Mouse (Mus musculus): Measurements from ENCODE around the gene Cd99l2. TPM values are rescaled to one million over a fixed set of nuclear protein-coding genes. Genes with fewer than 3 reads are reported as not detected.

The Cd99l2 gene
- polyA plus RNA-seq, 1 experiment from 2014 or later: 25.9 TPM

GRCm38 (mm10) chrX:71482244-71482643 is 10.4 kb downstream of the Cd99l2 start:
- 90% methylated on average over 2 of the region's 2 CpGs for WGBS
- Histone ChIP-seq H3K36me3 (replicated peaks; ENCODE audit: control insufficient read depth, insufficient read depth, low read depth, low read length) (no peaks in the 10 kb centered on the region), H3K4me2 (ENCODE audit: low read depth, low read length) (no peak overlapping the region), H3K4me3 (ENCODE audit: low read depth, low read length) (no peak overlapping the region), H3K9ac (replicated peaks; ENCODE audit: low read length) (no peak overlapping the region), H3K27ac (replicated peaks; ENCODE audit: low read depth, low read length) (no peak overlapping the region), H3K9me3 (replicated peaks; ENCODE audit: control insufficient read depth, low read length) (no peaks in the 10 kb centered on the region), H3K27me3 (ENCODE audit: control insufficient read depth, insufficient read depth, low read length) (no peaks in the 10 kb centered on the region), H3K4me1 (ENCODE audit: control insufficient read depth, insufficient read depth, low read length) (no peaks in the 10 kb centered on the region)
- DNase-seq (ENCODE audit: low spot score) (no peak), ATAC-seq (replicated peaks; ENCODE audit: insufficient number of reproducible peaks, low FRiP score, low TSS enrichment, low read depth) (no peak)

GRCm38 (mm10) chrX:71475992-71476391 is 16.7 kb downstream of the Cd99l2 start:
- no peak overlapping the region for H3K27ac ChIP-seq (replicated peaks; ENCODE audit: low read depth, low read length)
- 37% methylated on average over 3 of the region's 3 CpGs for WGBS
- no peak overlapping the region for H3K4me3 ChIP-seq (ENCODE audit: low read depth, low read length)
- H3K4me1 ChIP-seq (ENCODE audit: control insufficient read depth, insufficient read depth, low read length): no peaks in the 10 kb centered on the region
- no peak overlapping the region for H3K4me2 ChIP-seq (ENCODE audit: low read depth, low read length)
- DNase-seq (ENCODE audit: low spot score) (peak; percentile 68), ATAC-seq (replicated peaks; ENCODE audit: insufficient number of reproducible peaks, low FRiP score, low TSS enrichment, low read depth) (no peak)
- no peaks in the 10 kb centered on the region for H3K9me3 ChIP-seq (replicated peaks; ENCODE audit: control insufficient read depth, low read length)
- H3K9ac ChIP-seq (replicated peaks; ENCODE audit: low read length): no peak overlapping the region
- H3K36me3 ChIP-seq (replicated peaks; ENCODE audit: control insufficient read depth, insufficient read depth, low read depth, low read length): no peaks in the 10 kb centered on the region
- no peaks in the 10 kb centered on the region for H3K27me3 ChIP-seq (ENCODE audit: control insufficient read depth, insufficient read depth, low read length)

- Histone ChIP-seq H3K4me2 (ENCODE audit: low read depth, low read length) (no peak overlapping the region), H3K27ac (replicated peaks; ENCODE audit: low read depth, low read length) (no peak overlapping the region), H3K9me3 (replicated peaks; ENCODE audit: control insufficient read depth, low read length) (no peaks in the 10 kb centered on the region), H3K27me3 (ENCODE audit: control insufficient read depth, insufficient read depth, low read length) (no peaks in the 10 kb centered on the region), H3K4me3 (ENCODE audit: low read depth, low read length) (no peak overlapping the region), H3K36me3 (replicated peaks; ENCODE audit: control insufficient read depth, insufficient read depth, low read depth, low read length) (no peaks in the 10 kb centered on the region), H3K9ac (replicated peaks; ENCODE audit: low read length) (no peak overlapping the region), H3K4me1 (ENCODE audit: control insufficient read depth, insufficient read depth, low read length) (no peaks in the 10 kb centered on the region)
- DNase-seq (ENCODE audit: low spot score) (no peak), ATAC-seq (replicated peaks; ENCODE audit: insufficient number of reproducible peaks, low FRiP score, low TSS enrichment, low read depth) (no peak)
- WGBS: 65% methylated on average over 3 of the region's 3 CpGs
Measured at GRCm38 (mm10) chrX:71475497-71475896, 17.2 kb downstream of the Cd99l2 start.

- no peak overlapping the region for H3K9ac ChIP-seq (replicated peaks; ENCODE audit: low read length)
- H3K4me2 ChIP-seq (ENCODE audit: low read depth, low read length): no peak overlapping the region
- H3K4me3 ChIP-seq (ENCODE audit: low read depth, low read length): no peak overlapping the region
- H3K9me3 ChIP-seq (replicated peaks; ENCODE audit: control insufficient read depth, low read length): no peaks in the 10 kb centered on the region
- ATAC-seq (replicated peaks; ENCODE audit: insufficient number of reproducible peaks, low FRiP score, low TSS enrichment, low read depth) (no peak), DNase-seq (ENCODE audit: low spot score) (no peak)
- 74% methylated on average over 3 of the region's 3 CpGs for WGBS
- no peaks in the 10 kb centered on the region for H3K4me1 ChIP-seq (ENCODE audit: control insufficient read depth, insufficient read depth, low read length)
- H3K27ac ChIP-seq (replicated peaks; ENCODE audit: low read depth, low read length): no peak overlapping the region
- H3K27me3 ChIP-seq (ENCODE audit: control insufficient read depth, insufficient read depth, low read length): no peaks in the 10 kb centered on the region
- H3K36me3 ChIP-seq (replicated peaks; ENCODE audit: control insufficient read depth, insufficient read depth, low read depth, low read length): no peaks in the 10 kb centered on the region
Measured at GRCm38 (mm10) chrX:71475084-71475483, 17.6 kb downstream of the Cd99l2 start.

GRCm38 (mm10) chrX:71474296-71474956 is 18.2 kb downstream of the Cd99l2 start:
- WGBS: 88% methylated on average over 3 of the region's 3 CpGs

DNA sequence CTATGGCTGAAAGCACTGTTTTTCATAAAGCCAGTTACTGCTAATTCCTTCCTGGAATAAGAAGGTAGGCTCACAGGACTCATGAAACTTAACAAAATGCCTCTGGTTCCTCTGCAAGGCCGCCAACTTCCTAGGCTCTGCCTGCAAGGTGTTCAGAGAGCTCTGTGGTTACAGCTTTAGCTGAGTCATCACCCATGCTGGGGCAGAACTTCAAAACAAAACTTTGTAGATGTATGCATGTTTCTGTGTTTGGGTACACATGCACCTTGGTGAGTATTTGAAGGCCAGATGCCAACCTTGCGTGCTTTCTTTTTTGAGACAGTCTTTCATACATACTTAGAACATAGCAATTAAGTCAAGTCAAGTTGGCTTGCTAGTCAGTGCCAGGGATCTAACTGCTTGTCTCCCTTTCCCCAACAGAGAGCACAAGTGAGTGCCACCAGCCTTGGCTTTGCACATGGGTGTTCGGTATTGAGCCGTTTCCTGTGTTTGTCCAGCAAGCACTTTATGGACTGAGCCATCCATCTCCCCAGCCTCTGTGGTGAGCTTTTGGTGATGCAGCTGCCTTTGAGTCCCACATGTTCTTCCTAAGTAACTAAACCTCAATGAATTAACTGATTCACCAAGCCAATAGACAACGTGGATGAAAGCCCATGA is 23.9 kb downstream of the Cd99l2 start:
- Histone ChIP-seq H3K4me1 (ENCODE audit: control insufficient read depth, insufficient read depth, low read length) (no peaks in the 10 kb centered on the region), H3K4me3 (ENCODE audit: low read depth, low read length) (no peak overlapping the region), H3K9ac (replicated peaks; ENCODE audit: low read length) (no peak overlapping the region), H3K4me2 (ENCODE audit: low read depth, low read length) (no peak overlapping the region), H3K9me3 (replicated peaks; ENCODE audit: control insufficient read depth, low read length) (no peaks in the 10 kb centered on the region), H3K27ac (replicated peaks; ENCODE audit: low read depth, low read length) (no peak overlapping the region), H3K27me3 (ENCODE audit: control insufficient read depth, insufficient read depth, low read length) (no peaks in the 10 kb centered on the region), H3K36me3 (replicated peaks; ENCODE audit: control insufficient read depth, insufficient read depth, low read depth, low read length) (no peaks in the 10 kb centered on the region)
- 91% methylated on average over 5 of the region's 5 CpGs for WGBS
- ATAC-seq (replicated peaks; ENCODE audit: insufficient number of reproducible peaks, low FRiP score, low TSS enrichment, low read depth) (no peak), DNase-seq (ENCODE audit: low spot score) (no peak)

More at GRCm38 (mm10) chrX:71474296-71474956, 18.2 kb downstream of the Cd99l2 start:
- no peak overlapping the region for H3K27ac ChIP-seq (replicated peaks; ENCODE audit: low read depth, low read length)
- DNase-seq (ENCODE audit: low spot score) (no peak), ATAC-seq (replicated peaks; ENCODE audit: insufficient number of reproducible peaks, low FRiP score, low TSS enrichment, low read depth) (no peak)
- H3K36me3 ChIP-seq (replicated peaks; ENCODE audit: control insufficient read depth, insufficient read depth, low read depth, low read length): no peaks in the 10 kb centered on the region
- H3K27me3 ChIP-seq (ENCODE audit: control insufficient read depth, insufficient read depth, low read length): no peaks in the 10 kb centered on the region
- H3K4me1 ChIP-seq (ENCODE audit: control insufficient read depth, insufficient read depth, low read length): no peaks in the 10 kb centered on the region
- no peak overlapping the region for H3K4me3 ChIP-seq (ENCODE audit: low read depth, low read length)
- H3K4me2 ChIP-seq (ENCODE audit: low read depth, low read length): no peak overlapping the region
- no peaks in the 10 kb centered on the region for H3K9me3 ChIP-seq (replicated peaks; ENCODE audit: control insufficient read depth, low read length)
- H3K9ac ChIP-seq (replicated peaks; ENCODE audit: low read length): no peak overlapping the region

DNA sequence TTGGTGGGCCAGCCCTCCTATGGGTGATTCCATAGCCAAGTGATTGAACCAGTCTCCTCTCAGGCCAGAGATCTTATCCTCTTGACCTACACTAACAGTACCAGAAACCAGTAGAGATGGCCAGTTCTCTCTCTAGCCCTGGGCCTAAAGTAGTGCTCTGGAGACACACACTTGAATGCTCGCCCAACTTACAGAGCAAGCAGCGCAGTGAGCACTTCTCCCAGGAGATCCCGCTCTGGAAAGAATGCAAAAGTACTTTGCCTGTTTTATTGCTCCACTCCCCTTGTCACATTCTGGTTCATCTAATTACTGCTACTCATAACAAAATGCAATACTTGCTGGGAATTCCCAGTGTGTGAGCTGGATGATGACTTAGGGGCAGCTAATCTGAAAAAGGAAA is 25.2 kb downstream of the Cd99l2 start:
- Histone ChIP-seq H3K4me1 (ENCODE audit: control insufficient read depth, insufficient read depth, low read length) (no peaks in the 10 kb centered on the region), H3K9ac (replicated peaks; ENCODE audit: low read length) (no peak overlapping the region), H3K4me2 (ENCODE audit: low read depth, low read length) (no peak overlapping the region), H3K9me3 (replicated peaks; ENCODE audit: control insufficient read depth, low read length) (no peaks in the 10 kb centered on the region), H3K4me3 (ENCODE audit: low read depth, low read length) (no peak overlapping the region), H3K27me3 (ENCODE audit: control insufficient read depth, insufficient read depth, low read length) (no peaks in the 10 kb centered on the region), H3K36me3 (replicated peaks; ENCODE audit: control insufficient read depth, insufficient read depth, low read depth, low read length) (no peaks in the 10 kb centered on the region), H3K27ac (replicated peaks; ENCODE audit: low read depth, low read length) (no peak overlapping the region)
- WGBS: 95% methylated on average over 3 of the region's 3 CpGs
- ATAC-seq (replicated peaks; ENCODE audit: insufficient number of reproducible peaks, low FRiP score, low TSS enrichment, low read depth): no peak
- DNase-seq (ENCODE audit: low spot score): no peak

DNA sequence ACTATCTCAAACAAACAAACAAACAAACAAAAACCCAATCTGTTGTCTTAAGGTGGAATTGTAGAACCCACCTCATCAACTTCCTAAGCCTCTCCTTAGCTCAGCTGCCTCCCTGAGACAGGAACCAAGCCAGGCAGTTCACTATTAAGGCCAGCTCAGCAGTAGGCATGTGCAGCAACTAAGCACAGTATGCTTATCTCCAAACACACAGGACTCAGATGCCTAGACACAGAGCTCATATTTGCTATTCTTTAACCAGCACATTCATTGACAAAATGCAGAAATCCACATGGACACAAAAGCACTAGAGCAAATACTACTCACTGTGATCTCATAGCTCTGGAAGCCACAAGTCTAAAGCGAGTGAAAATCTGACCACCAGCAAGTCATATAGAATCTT is 27.2 kb downstream of the Cd99l2 start:
- Histone ChIP-seq H3K9ac (replicated peaks; ENCODE audit: low read length) (no peak overlapping the region), H3K4me3 (ENCODE audit: low read depth, low read length) (no peak overlapping the region), H3K9me3 (replicated peaks; ENCODE audit: control insufficient read depth, low read length) (no peaks in the 10 kb centered on the region), H3K36me3 (replicated peaks; ENCODE audit: control insufficient read depth, insufficient read depth, low read depth, low read length) (no peaks in the 10 kb centered on the region), H3K4me2 (ENCODE audit: low read depth, low read length) (no peak overlapping the region), H3K27ac (replicated peaks; ENCODE audit: low read depth, low read length) (no peak overlapping the region), H3K27me3 (ENCODE audit: control insufficient read depth, insufficient read depth, low read length) (no peaks in the 10 kb centered on the region), H3K4me1 (ENCODE audit: control insufficient read depth, insufficient read depth, low read length) (no peaks in the 10 kb centered on the region)
- DNase-seq (ENCODE audit: low spot score) (no peak), ATAC-seq (replicated peaks; ENCODE audit: insufficient number of reproducible peaks, low FRiP score, low TSS enrichment, low read depth) (no peak)
- 76% methylated on average over 1 of the region's 1 CpGs for WGBS
